In genomic region chr8:95634063-95634340, GRCm38 (mm10) we compare ENCODE assay signal across 8 mouse cellular contexts. TPM values are rescaled to one million over a fixed set of nuclear protein-coding genes. Genes with fewer than 3 reads are reported as not detected.
A peak's percentile ranks its signal among the peaks of the same experiment; 100 is the strongest.
DNase-seq lines count a peak whose midpoint lies in the region; ATAC-seq and TF ChIP-seq lines count a peak whose summit lies in the region.

No protein-coding gene starts in this region.

- no peak for DNase-seq in lung, embryonic 14.5 days
- DNase-seq in lung, postnatal 25 days (ENCODE audit: low spot score), result no peak
- peak; percentile 6 for DNase-seq in c-Kit-positive CD71-positive TER-119-positive erythroid progenitor cells, embryonic 14.5 days (ENCODE audit: low spot score)
- no peak for DNase-seq in left cerebral cortex, postnatal 36 days (ENCODE audit: low spot score in 2 of 2)
- no peak for DNase-seq in thymus, postnatal 4 days
- DNase-seq in left cerebral cortex, adult 9 months (ENCODE audit: low spot score in 2 of 2), result no peak

- H3K4me1 ChIP-seq in lung, embryonic 14.5 days (ENCODE audit: insufficient read depth), result no peaks in the 10 kb centered on the region
- H3K4me1 ChIP-seq in hindbrain, embryonic 16.5 days (ENCODE audit: control insufficient read depth, insufficient read depth, low read depth, low read length), result peaks cover 10% of the 10 kb centered on the region

- H3K27me3 ChIP-seq in lung, embryonic 14.5 days (ENCODE audit: insufficient read depth, low read length), result no peaks in the 10 kb centered on the region
- peaks cover 3% of the 10 kb centered on the region; the same call in 1 of the 2 replicates for H3K27me3 ChIP-seq in hindbrain, embryonic 16.5 days (replicated peaks; ENCODE audit: control insufficient read depth, insufficient read depth, low read length)
- H3K27me3 ChIP-seq in myocyte (ENCODE audit: control insufficient read depth, insufficient read depth, insufficient read length), result no peaks in the 10 kb centered on the region

- no peak for TF ChIP-seq CTCF in lung, embryonic 14.5 days (IDR thresholded peaks at IDR 0.05; ENCODE audit: low read depth)

- no peak for TF ChIP-seq POLR2A in myocyte (IDR thresholded peaks at IDR 0.05; ENCODE audit: insufficient read length, low read depth)

- no peak overlapping the region for H3K27ac ChIP-seq in lung, embryonic 14.5 days (ENCODE audit: low read depth)
- H3K27ac ChIP-seq in hindbrain, embryonic 16.5 days (ENCODE audit: low read depth, low read length), result no peak overlapping the region

- no peak overlapping the region for H3ac ChIP-seq in myocyte (ENCODE audit: control insufficient read depth, insufficient read length)

- H3K36me3 ChIP-seq in lung, embryonic 14.5 days (ENCODE audit: insufficient read depth), result peaks cover 6% of the 10 kb centered on the region; the same call in 1 of the 2 replicates
- no peaks in the 10 kb centered on the region for H3K36me3 ChIP-seq in hindbrain, embryonic 16.5 days (ENCODE audit: control insufficient read depth, insufficient read depth, low read length)
- no peaks in the 10 kb centered on the region for H3K36me3 ChIP-seq in myocyte (ENCODE audit: control insufficient read depth, insufficient read depth)

- H3K79me2 ChIP-seq in myocyte (ENCODE audit: control insufficient read depth, insufficient read depth), result peaks cover 12% of the 10 kb centered on the region

- 2% methylated on average over 6 of the region's 6 CpGs for WGBS in lung, embryonic 14.5 days
- WGBS in hindbrain, embryonic 16.5 days, result 8% methylated on average over 6 of the region's 6 CpGs

- H3K9me3 ChIP-seq in lung, embryonic 14.5 days (ENCODE audit: low read depth, low read length), result no peaks in the 10 kb centered on the region
- H3K9me3 ChIP-seq in hindbrain, embryonic 16.5 days (ENCODE audit: control insufficient read depth, low read length), result no peaks in the 10 kb centered on the region

- intact Hi-C loops in left cerebral cortex, postnatal 36 days (cut with DNase I), result loop anchor here (5.0 kb wide), 1 partner anchor 43 kb away; the partner anchor contains the start of gene Ndrg4

- peak overlapping the region; percentile 75 for H3K4me2 ChIP-seq in lung, embryonic 14.5 days
- peak overlapping the region; percentile 69 for H3K4me2 ChIP-seq in hindbrain, embryonic 16.5 days (ENCODE audit: low read length)
- peak overlapping the region; percentile 81 for H3K4me2 ChIP-seq in myocyte (ENCODE audit: low read depth)

- H3K4me3 ChIP-seq in lung, embryonic 14.5 days (ENCODE audit: low read depth, low read length), result peak overlapping the region; percentile 87
- H3K4me3 ChIP-seq in hindbrain, embryonic 16.5 days (ENCODE audit: low read length), result peak overlapping the region; percentile 62
- H3K4me3 ChIP-seq in myocyte, result peak overlapping the region; percentile 47

- peak overlapping the region; percentile 79 for H3K9ac ChIP-seq in lung, embryonic 14.5 days
- peak overlapping the region; percentile 59 for H3K9ac ChIP-seq in hindbrain, embryonic 16.5 days (ENCODE audit: low read depth, low read length)

- ATAC-seq in lung, embryonic 14.5 days (ENCODE audit: insufficient read depth), result no peak
- no peak for ATAC-seq in hindbrain, embryonic 16.5 days

TF ChIP-seq in myocyte, 11 proteins besides CTCF, POLR2A, EP300 and RAD21:
- TF ChIP-seq E2F4 (IDR thresholded peaks at IDR 0.05; ENCODE audit: insufficient read depth) (no peak), SRF (IDR thresholded peaks at IDR 0.05; ENCODE audit: control insufficient read depth, insufficient read length, low read depth) (no peak), TCF12 (IDR thresholded peaks at IDR 0.05; ENCODE audit: insufficient read depth, poor library complexity, severe bottlenecking) (no peak), MAX (IDR thresholded peaks at IDR 0.05; ENCODE audit: low read depth) (no peak), MYOG (IDR thresholded peaks at IDR 0.05; ENCODE audit: control insufficient read depth in 1 of 3, insufficient read depth in 1 of 3, insufficient read length in 2 of 3, low read depth in 2 of 3) (no peak), TCF3 (IDR thresholded peaks at IDR 0.05; ENCODE audit: insufficient read length, low read depth) (no peak), MYOD1 (IDR thresholded peaks at IDR 0.05; ENCODE audit: control insufficient read depth in 1 of 3, insufficient read length in 2 of 3, low read depth in 2 of 3) (no peak), POLR2AphosphoS2 (IDR thresholded peaks at IDR 0.05; ENCODE audit: insufficient read length, low read depth) (no peak), USF1 (IDR thresholded peaks at IDR 0.05; ENCODE audit: low read depth) (no peak), REST (IDR thresholded peaks at IDR 0.05; ENCODE audit: insufficient read depth, insufficient read length) (no peak), CEBPB (IDR thresholded peaks at IDR 0.05; ENCODE audit: insufficient read depth, poor library complexity, severe bottlenecking) (no peak)

RNA-seq across cellular contexts. Expression of gene Gins3, which starts 0.7 kb away (rescaled TPM):
- polyA plus RNA-seq in lung, embryonic 14.5 days (2014; fragmentation: Nextera tagmentation; extraction: Ambion mirVana), result 26.5 and 31.6 TPM in 2 replicates
- polyA plus RNA-seq in hindbrain, embryonic 16.5 days (2015; fragmentation: Nextera tagmentation; extraction: Ambion mirVana), result 7.5 and 7.7 TPM in 2 replicates
- 2.0 TPM for polyA plus RNA-seq in myocyte (2012; fragmentation: generic; extraction: Trizol)
- total RNA-seq in left cerebral cortex, postnatal 36 days (2021), result 1 to 10 TPM; 2.5 to 2.7 TPM

RNA-seq across cellular contexts. Expression of gene Ndrg4, which starts 42.8 kb away (rescaled TPM):
- polyA plus RNA-seq in lung, embryonic 14.5 days (2014; fragmentation: Nextera tagmentation; extraction: Ambion mirVana), result 11.4 and 14.6 TPM in 2 replicates
- polyA plus RNA-seq in hindbrain, embryonic 16.5 days (2015; fragmentation: Nextera tagmentation; extraction: Ambion mirVana), result 571 and 665 TPM in 2 replicates
- 83.9 TPM for polyA plus RNA-seq in myocyte (2012; fragmentation: generic; extraction: Trizol)
- 1,000 to 10,000 TPM; 1,722 to 1,837 TPM for total RNA-seq in left cerebral cortex, postnatal 36 days (2021)

RNA-seq across cellular contexts. Expression of gene Prss54, which starts 57.9 kb away (rescaled TPM):
- not detected in 2 replicates for polyA plus RNA-seq in lung, embryonic 14.5 days (2014; fragmentation: Nextera tagmentation; extraction: Ambion mirVana)
- polyA plus RNA-seq in hindbrain, embryonic 16.5 days (2015; fragmentation: Nextera tagmentation; extraction: Ambion mirVana), result not detected in 2 replicates
- polyA plus RNA-seq in myocyte (2012; fragmentation: generic; extraction: Trizol), result not detected
- total RNA-seq in left cerebral cortex, postnatal 36 days (2021), result under 1 TPM in 1 of 2 experiments, not detected in 1; 0.27 TPM
